Mouse (Mus musculus) intestine, embryonic 15.5 days (tissue): ENCODE data around the gene Prl. TPM values are rescaled to one million over a fixed set of nuclear protein-coding genes. Genes with fewer than 3 reads are reported as not detected.

Source experiments
- polyA plus RNA-seq: library from polyadenylated mRNA; unstranded; fragments of >200 nt; fragmentation: Nextera tagmentation; extraction: Ambion mirVana; gene quantifications from 2 replicates; pipeline ENCODE4 v1.2.1, GENCODE M21; 2015

Gene Prl
- polyA plus RNA-seq, 1 experiment from 2014 or later: not detected

Other genes with a start within 250 kb of the Prl start
- not detected in 2 replicates for gene Prl3d1, start 36.6 kb downstream of the Prl start, polyA plus RNA-seq
- not detected in 2 replicates for gene Prl3d2, start 64.1 kb downstream of the Prl start, polyA plus RNA-seq
- gene Prl3d3, start 99.2 kb downstream of the Prl start, polyA plus RNA-seq: not detected in 2 replicates
- gene Prl3c1, start 139.1 kb downstream of the Prl start, polyA plus RNA-seq: not detected in 2 replicates
- gene Prl3b1, start 184.3 kb downstream of the Prl start, polyA plus RNA-seq: not detected in 2 replicates
- gene Prl3a1, start 201.9 kb downstream of the Prl start, polyA plus RNA-seq: not detected in 2 replicates